Mouse (Mus musculus): ENCODE results near the gene Aph1a. TPM values are rescaled to one million over a fixed set of nuclear protein-coding genes. Genes with fewer than 3 reads are reported as not detected.

Aph1a gene
- polyA plus RNA-seq, 1 experiment from 2014 or later: 34.7 TPM

GRCm38 (mm10) chr3:95861216-95861615, 32.6 kb upstream of the Aph1a start:
- DNase-seq: no peak
- Histone ChIP-seq H3K4me3 (replicated peaks; ENCODE audit: low read depth, low read length) (no peak overlapping the region), H3K9ac (replicated peaks; ENCODE audit: low read length) (no peak overlapping the region), H3K36me3 (ENCODE audit: control insufficient read depth, insufficient read depth, low read length) (peaks cover 22% of the 10 kb centered on the region), H3K27me3 (ENCODE audit: control insufficient read depth, insufficient read depth, low read length) (no peaks in the 10 kb centered on the region), H3K4me1 (ENCODE audit: control insufficient read depth, insufficient read depth, low read length) (0 out of 2 replicates have a peak, but pooled peaks cover 3% of the 10 kb centered on the region), H3K27ac (replicated peaks; ENCODE audit: low read depth, low read length) (no peak overlapping the region), H3K4me2 (ENCODE audit: low read length) (no peak overlapping the region), H3K9me3 (ENCODE audit: control insufficient read depth, low read length) (no peaks in the 10 kb centered on the region)
- ATAC-seq (ENCODE audit: low FRiP score, low TSS enrichment): no peak
- 77% methylated on average over 10 of the region's 10 CpGs for WGBS

DNA sequence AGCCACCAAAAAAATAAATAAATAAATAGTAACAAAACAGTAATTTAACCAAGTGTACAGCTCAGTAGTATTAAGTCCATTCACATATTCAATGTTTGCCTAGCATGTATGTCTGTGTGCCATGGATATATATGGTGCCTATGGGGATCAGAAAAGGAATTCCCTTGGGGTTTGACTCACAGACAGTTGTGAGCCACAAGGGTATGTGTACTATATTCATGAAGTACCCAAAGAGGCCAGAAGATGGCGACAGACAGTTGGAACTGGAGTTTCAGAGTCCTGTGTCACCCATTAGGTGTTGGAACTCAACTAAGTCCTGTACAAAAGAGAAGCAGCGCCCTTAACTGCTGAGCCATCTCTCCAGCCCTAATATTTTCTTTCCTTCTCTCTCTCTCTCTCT, 32.0 kb upstream of the Aph1a start:
- no peak overlapping the region for H3K4me2 ChIP-seq (ENCODE audit: low read length)
- ATAC-seq (ENCODE audit: low FRiP score, low TSS enrichment): no peak; the same call in 1 of the 2 replicates
- DNase-seq: peak; percentile 87
- no peaks in the 10 kb centered on the region for H3K27me3 ChIP-seq (ENCODE audit: control insufficient read depth, insufficient read depth, low read length)
- peaks cover 26% of the 10 kb centered on the region for H3K36me3 ChIP-seq (ENCODE audit: control insufficient read depth, insufficient read depth, low read length)
- no peaks in the 10 kb centered on the region for H3K9me3 ChIP-seq (ENCODE audit: control insufficient read depth, low read length)
- H3K9ac ChIP-seq (replicated peaks; ENCODE audit: low read length): no peak overlapping the region
- no peak overlapping the region for H3K27ac ChIP-seq (replicated peaks; ENCODE audit: low read depth, low read length)
- no peaks in the 10 kb centered on the region for H3K4me1 ChIP-seq (ENCODE audit: control insufficient read depth, insufficient read depth, low read length)
- WGBS: 30% methylated on average over 2 of the region's 2 CpGs
- no peak overlapping the region for H3K4me3 ChIP-seq (replicated peaks; ENCODE audit: low read depth, low read length)

- Histone ChIP-seq H3K4me3 (replicated peaks; ENCODE audit: low read depth, low read length) (no peak overlapping the region), H3K27ac (replicated peaks; ENCODE audit: low read depth, low read length) (no peak overlapping the region), H3K4me2 (ENCODE audit: low read length) (no peak overlapping the region), H3K9me3 (ENCODE audit: control insufficient read depth, low read length) (no peaks in the 10 kb centered on the region), H3K9ac (replicated peaks; ENCODE audit: low read length) (no peak overlapping the region), H3K36me3 (ENCODE audit: control insufficient read depth, insufficient read depth, low read length) (peaks cover 41% of the 10 kb centered on the region), H3K27me3 (ENCODE audit: control insufficient read depth, insufficient read depth, low read length) (no peaks in the 10 kb centered on the region), H3K4me1 (ENCODE audit: control insufficient read depth, insufficient read depth, low read length) (no peaks in the 10 kb centered on the region)
- ATAC-seq (ENCODE audit: low FRiP score, low TSS enrichment): no peak
- no peak for DNase-seq
- WGBS: 83% methylated on average over 7 of the region's 7 CpGs
Observed at GRCm38 (mm10) chr3:95863578-95863977, 30.2 kb upstream of the Aph1a start.

- 93% methylated on average over 5 of the region's 5 CpGs for WGBS
- no peak for ATAC-seq (ENCODE audit: low FRiP score, low TSS enrichment)
Observed at GRCm38 (mm10) chr3:95865050-95865449, 28.7 kb upstream of the Aph1a start.

DNA sequence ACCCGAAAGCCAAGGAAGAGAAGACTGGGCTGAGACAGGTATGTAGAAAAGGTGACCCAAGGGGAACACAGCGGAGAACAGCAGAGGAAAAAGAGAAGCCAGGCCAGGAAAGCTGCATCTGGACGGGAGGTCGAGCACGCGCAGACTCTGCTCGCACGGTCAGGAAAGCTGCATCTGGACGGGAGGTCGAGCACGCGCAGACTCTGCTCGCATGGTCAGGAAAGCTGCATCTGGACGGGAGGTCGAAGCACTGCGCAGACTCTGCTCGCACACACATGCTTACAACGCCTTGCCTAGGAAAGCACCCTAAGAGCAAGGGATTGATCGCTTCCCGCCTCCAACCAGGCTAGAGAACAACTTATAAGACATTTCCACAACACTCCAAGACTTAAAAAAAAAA, 28.2 kb upstream of the Aph1a start:
- Histone ChIP-seq H3K27me3 (ENCODE audit: control insufficient read depth, insufficient read depth, low read length) (no peaks in the 10 kb centered on the region), H3K9ac (replicated peaks; ENCODE audit: low read length) (no peak overlapping the region), H3K4me3 (replicated peaks; ENCODE audit: low read depth, low read length) (no peak overlapping the region), H3K36me3 (ENCODE audit: control insufficient read depth, insufficient read depth, low read length) (peaks cover 48% of the 10 kb centered on the region), H3K27ac (replicated peaks; ENCODE audit: low read depth, low read length) (no peak overlapping the region), H3K4me1 (ENCODE audit: control insufficient read depth, insufficient read depth, low read length) (peaks cover 2% of the 10 kb centered on the region; the same call in 1 of the 2 replicates), H3K9me3 (ENCODE audit: control insufficient read depth, low read length) (no peaks in the 10 kb centered on the region), H3K4me2 (ENCODE audit: low read length) (no peak overlapping the region)
- DNase-seq: no peak
- no peak for ATAC-seq (ENCODE audit: low FRiP score, low TSS enrichment)
- 95% methylated on average over 20 of the region's 20 CpGs for WGBS

More at GRCm38 (mm10) chr3:95865050-95865449, 28.7 kb upstream of the Aph1a start:
- Histone ChIP-seq H3K4me3 (replicated peaks; ENCODE audit: low read depth, low read length) (no peak overlapping the region), H3K9me3 (ENCODE audit: control insufficient read depth, low read length) (no peaks in the 10 kb centered on the region), H3K27ac (replicated peaks; ENCODE audit: low read depth, low read length) (no peak overlapping the region), H3K36me3 (ENCODE audit: control insufficient read depth, insufficient read depth, low read length) (peaks cover 48% of the 10 kb centered on the region), H3K4me2 (ENCODE audit: low read length) (no peak overlapping the region), H3K9ac (replicated peaks; ENCODE audit: low read length) (no peak overlapping the region), H3K27me3 (ENCODE audit: control insufficient read depth, insufficient read depth, low read length) (no peaks in the 10 kb centered on the region), H3K4me1 (ENCODE audit: control insufficient read depth, insufficient read depth, low read length) (no peaks in the 10 kb centered on the region)
- no peak for DNase-seq

DNA sequence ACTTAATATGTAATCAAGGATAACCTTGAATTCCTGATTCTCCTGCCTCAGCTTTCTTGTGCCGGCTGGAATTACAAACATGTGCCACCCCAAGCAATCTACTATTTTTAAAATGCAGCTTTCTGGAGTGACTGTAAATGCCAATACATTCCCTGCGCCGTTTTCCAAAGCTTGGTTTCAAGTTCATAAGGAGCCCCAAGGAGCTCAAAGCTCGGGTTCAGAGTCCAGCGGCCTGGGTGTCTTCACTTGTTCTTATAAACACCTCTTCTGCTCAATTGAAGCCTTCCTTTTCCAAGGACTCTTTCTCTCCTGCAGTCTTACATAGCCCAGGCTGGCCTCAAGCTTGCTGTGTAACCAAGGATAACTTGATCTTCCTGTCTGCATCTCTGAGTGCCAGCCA, 27.7 kb upstream of the Aph1a start:
- WGBS: 95% methylated on average over 5 of the region's 5 CpGs
- H3K4me2 ChIP-seq (ENCODE audit: low read length): no peak overlapping the region
- H3K4me1 ChIP-seq (ENCODE audit: control insufficient read depth, insufficient read depth, low read length): peaks cover 6% of the 10 kb centered on the region; the same call in 1 of the 2 replicates
- DNase-seq (no peak), ATAC-seq (ENCODE audit: low FRiP score, low TSS enrichment) (no peak)
- H3K9ac ChIP-seq (replicated peaks; ENCODE audit: low read length): no peak overlapping the region
- H3K27me3 ChIP-seq (ENCODE audit: control insufficient read depth, insufficient read depth, low read length): no peaks in the 10 kb centered on the region
- no peaks in the 10 kb centered on the region for H3K9me3 ChIP-seq (ENCODE audit: control insufficient read depth, low read length)
- H3K36me3 ChIP-seq (ENCODE audit: control insufficient read depth, insufficient read depth, low read length): peaks cover 48% of the 10 kb centered on the region
- H3K27ac ChIP-seq (replicated peaks; ENCODE audit: low read depth, low read length): no peak overlapping the region
- H3K4me3 ChIP-seq (replicated peaks; ENCODE audit: low read depth, low read length): no peak overlapping the region

DNA sequence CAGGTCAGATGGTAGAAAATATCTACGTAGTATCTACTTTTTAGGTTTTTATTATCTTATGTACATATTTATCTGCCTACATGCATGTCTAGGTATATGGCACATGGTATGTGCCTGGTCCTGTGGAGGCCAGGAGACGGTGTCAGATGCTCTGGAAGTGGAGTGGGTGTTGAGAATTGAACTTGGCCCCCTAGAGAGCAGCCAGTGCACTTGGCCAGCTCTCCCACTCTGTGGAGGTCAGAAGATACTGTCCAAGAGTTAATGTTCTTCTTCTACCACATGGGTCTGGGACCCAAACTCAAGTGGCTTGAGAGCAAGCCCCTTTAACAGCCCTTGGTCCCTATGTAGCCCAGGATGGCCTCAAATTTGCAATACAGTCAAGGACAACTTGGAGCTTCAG, 26.4 kb upstream of the Aph1a start:
- Histone ChIP-seq H3K27me3 (ENCODE audit: control insufficient read depth, insufficient read depth, low read length) (no peaks in the 10 kb centered on the region), H3K36me3 (ENCODE audit: control insufficient read depth, insufficient read depth, low read length) (peaks cover 48% of the 10 kb centered on the region), H3K27ac (replicated peaks; ENCODE audit: low read depth, low read length) (no peak overlapping the region), H3K4me2 (ENCODE audit: low read length) (no peak overlapping the region), H3K9ac (replicated peaks; ENCODE audit: low read length) (no peak overlapping the region), H3K4me3 (replicated peaks; ENCODE audit: low read depth, low read length) (no peak overlapping the region), H3K9me3 (ENCODE audit: control insufficient read depth, low read length) (no peaks in the 10 kb centered on the region), H3K4me1 (ENCODE audit: control insufficient read depth, insufficient read depth, low read length) (peaks cover 11% of the 10 kb centered on the region)
- ATAC-seq (ENCODE audit: low FRiP score, low TSS enrichment): no peak
- WGBS: 94% methylated on average over 2 of the region's 2 CpGs
- DNase-seq: no peak

DNA sequence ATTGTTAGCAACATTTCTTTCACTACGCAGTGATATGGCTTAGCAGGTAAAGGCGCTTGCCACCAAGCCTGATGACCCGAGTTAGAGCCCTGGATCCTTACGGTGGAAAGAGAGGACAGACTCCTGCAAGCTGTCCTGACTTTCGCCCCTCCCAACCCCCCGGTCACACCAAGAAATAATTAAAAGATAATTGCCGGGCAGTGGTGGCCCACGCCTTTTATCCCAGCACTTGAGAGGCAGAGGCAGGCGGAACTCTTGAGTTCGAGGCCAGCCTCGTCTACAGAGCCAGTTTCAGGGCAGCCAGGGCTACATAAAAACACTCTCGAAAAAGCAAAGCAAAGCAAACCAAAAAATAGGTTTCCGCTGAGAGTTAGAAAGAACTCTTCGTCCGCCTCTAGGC, 22.8 kb upstream of the Aph1a start:
- Histone ChIP-seq H3K9ac (replicated peaks; ENCODE audit: low read length) (peak overlapping the region; percentile 78), H3K4me2 (ENCODE audit: low read length) (peak overlapping the region; percentile 86), H3K27ac (replicated peaks; ENCODE audit: low read depth, low read length) (peak overlapping the region; percentile 52; the same call in 1 of the 2 replicates), H3K9me3 (ENCODE audit: control insufficient read depth, low read length) (no peaks in the 10 kb centered on the region), H3K27me3 (ENCODE audit: control insufficient read depth, insufficient read depth, low read length) (no peaks in the 10 kb centered on the region), H3K36me3 (ENCODE audit: control insufficient read depth, insufficient read depth, low read length) (peaks cover 27% of the 10 kb centered on the region), H3K4me1 (ENCODE audit: control insufficient read depth, insufficient read depth, low read length) (peaks cover 13% of the 10 kb centered on the region), H3K4me3 (replicated peaks; ENCODE audit: low read depth, low read length) (peak overlapping the region; percentile 65)
- ATAC-seq (ENCODE audit: low FRiP score, low TSS enrichment) (no peak), DNase-seq (no peak)
- 10% methylated on average over 15 of the region's 15 CpGs for WGBS

DNA sequence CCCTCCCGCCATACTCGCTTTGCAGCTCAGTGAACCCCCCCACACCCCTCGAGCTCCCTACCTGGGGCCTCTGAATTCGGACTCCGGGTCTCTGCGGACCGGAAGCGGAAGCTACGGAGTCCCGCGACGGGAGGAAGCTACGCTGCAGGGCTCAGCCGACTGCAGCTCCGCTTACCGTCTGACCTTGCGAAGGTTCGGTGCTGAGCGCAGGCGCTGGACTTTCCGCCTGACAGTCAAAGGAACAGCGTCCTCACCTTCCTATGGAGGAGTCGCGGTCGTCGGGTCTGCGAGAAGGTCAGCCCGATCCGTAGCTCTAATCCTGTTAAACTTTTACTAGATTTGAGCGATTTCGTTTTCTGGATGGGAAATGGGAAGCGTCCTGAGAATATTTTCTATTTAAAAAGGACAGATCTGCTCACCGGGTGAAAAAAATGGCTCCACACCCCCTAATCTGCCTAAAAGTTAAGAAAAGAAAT, 22.3 kb upstream of the Aph1a start, which contains the start of gene Mrps21:
Gene Mrps21, minus strand, starts transcription at position 128 of the 476 bp plus-strand sequence.
- peak; percentile 93 for DNase-seq
- Histone ChIP-seq H3K4me1 (ENCODE audit: control insufficient read depth, insufficient read depth, low read length) (peaks cover 13% of the 10 kb centered on the region), H3K4me2 (ENCODE audit: low read length) (peak within 1 kb of the TSS; percentile 86), H3K36me3 (ENCODE audit: control insufficient read depth, insufficient read depth, low read length) (peaks cover 25% of the 10 kb centered on the region), H3K9ac (replicated peaks; ENCODE audit: low read length) (peak within 1 kb of the TSS; percentile 78), H3K9me3 (ENCODE audit: control insufficient read depth, low read length) (no peaks in the 10 kb centered on the region), H3K27ac (replicated peaks; ENCODE audit: low read depth, low read length) (peak within 1 kb of the TSS; percentile 80), H3K4me3 (replicated peaks; ENCODE audit: low read depth, low read length) (peak within 1 kb of the TSS; percentile 65), H3K27me3 (ENCODE audit: control insufficient read depth, insufficient read depth, low read length) (no peaks in the 10 kb centered on the region)
- under 1% methylated on average over 33 of the region's 33 CpGs for WGBS
- peak; percentile 89 for ATAC-seq (ENCODE audit: low FRiP score, low TSS enrichment)
